Mouse (Mus musculus) midbrain, embryonic 13.5 days (tissue): ENCODE results near the gene Med20. TPM values are rescaled to one million over a fixed set of nuclear protein-coding genes. Genes with fewer than 3 reads are reported as not detected.
"Not testable (repeated sequence)": the region's sequence is repeated elsewhere in the genome, so short reads cannot be mapped to it uniquely, and the experiment has no call there.

Source experiments
- ATAC-seq: fragments of 200-750 bp; cut with Nextera tagmentation; 2 replicates; pipeline ENCODE4 v1.8.0; 2017; ENCODE audit warnings: mild to moderate bottlenecking, moderate TSS enrichment, moderate library complexity
- H3K27ac ChIP-seq: fragments of 300-500 bp; sonication (generic); 2 replicates; pipeline ENCODE4 v1.5.1; 2015; ENCODE audit warnings: inconsistent platforms, mild to moderate bottlenecking, moderate library complexity
- H3K27me3 ChIP-seq: fragments of 300-500 bp; sonication (generic); 2 replicates; pipeline ENCODE4 v1.6.1; 2015; ENCODE audit warnings: mild to moderate bottlenecking, inconsistent platforms
- H3K36me3 ChIP-seq: fragments of 300-500 bp; sonication (generic); 2 replicates; pipeline ENCODE4 v1.6.1; 2015; ENCODE audit warnings: mild to moderate bottlenecking, inconsistent platforms
- H3K4me1 ChIP-seq: fragments of 300-500 bp; sonication (generic); replicated peaks from 2 replicates; pipeline ENCODE4 v1.6.1; 2015; ENCODE audit warnings: inconsistent platforms
- H3K4me2 ChIP-seq: fragments of 300-500 bp; sonication (generic); replicated peaks from 2 replicates; pipeline ENCODE4 v1.6.1; 2015; ENCODE audit warnings: moderate library complexity, mild to moderate bottlenecking, inconsistent platforms
- H3K4me3 ChIP-seq: fragments of 300-500 bp; sonication (generic); replicated peaks from 2 replicates; pipeline ENCODE4 v1.5.1; 2015; ENCODE audit warnings: mild to moderate bottlenecking, inconsistent platforms
- H3K9ac ChIP-seq: fragments of 300-500 bp; sonication (generic); replicated peaks from 2 replicates; pipeline ENCODE4 v1.6.1; 2015; ENCODE audit warnings: mild to moderate bottlenecking, inconsistent platforms
- H3K9me3 ChIP-seq: fragments of 300-500 bp; sonication (generic); 2 replicates; pipeline ENCODE4 v1.6.1; 2016; ENCODE audit warnings: mild to moderate bottlenecking, inconsistent platforms
- WGBS: fragments of 180-500 bp; shearing (Covaris S2); methylation state at CpG from one replicate; pipeline ENCODE4 v1.1.7; 2015; 5-methylcytosine and 5-hydroxymethylcytosine counted together
- polyA plus RNA-seq: library from polyadenylated mRNA; unstranded; fragments of >200 nt; fragmentation: Nextera tagmentation; extraction: Ambion mirVana; gene quantifications from 2 replicates; pipeline ENCODE4 v1.2.1, GENCODE M21; 2015

The Med20 gene
- polyA plus RNA-seq, 1 experiment from 2014 or later, result 44.3 TPM

GRCm38 (mm10) chr17:47616652-47617051, 5.3 kb downstream of the Med20 start:
- Histone ChIP-seq H3K27me3 (no peaks in the 10 kb centered on the region), H3K9ac (no peak overlapping the region), H3K4me1 (peaks cover 13% of the 10 kb centered on the region), H3K36me3 (peaks cover 65% of the 10 kb centered on the region), H3K9me3 (no peaks in the 10 kb centered on the region), H3K4me3 (no peak overlapping the region), H3K27ac (no peak overlapping the region), H3K4me2 (no peak overlapping the region)
- ATAC-seq, result no peak
- 90% methylated on average over 4 of the region's 4 CpGs for WGBS

DNA sequence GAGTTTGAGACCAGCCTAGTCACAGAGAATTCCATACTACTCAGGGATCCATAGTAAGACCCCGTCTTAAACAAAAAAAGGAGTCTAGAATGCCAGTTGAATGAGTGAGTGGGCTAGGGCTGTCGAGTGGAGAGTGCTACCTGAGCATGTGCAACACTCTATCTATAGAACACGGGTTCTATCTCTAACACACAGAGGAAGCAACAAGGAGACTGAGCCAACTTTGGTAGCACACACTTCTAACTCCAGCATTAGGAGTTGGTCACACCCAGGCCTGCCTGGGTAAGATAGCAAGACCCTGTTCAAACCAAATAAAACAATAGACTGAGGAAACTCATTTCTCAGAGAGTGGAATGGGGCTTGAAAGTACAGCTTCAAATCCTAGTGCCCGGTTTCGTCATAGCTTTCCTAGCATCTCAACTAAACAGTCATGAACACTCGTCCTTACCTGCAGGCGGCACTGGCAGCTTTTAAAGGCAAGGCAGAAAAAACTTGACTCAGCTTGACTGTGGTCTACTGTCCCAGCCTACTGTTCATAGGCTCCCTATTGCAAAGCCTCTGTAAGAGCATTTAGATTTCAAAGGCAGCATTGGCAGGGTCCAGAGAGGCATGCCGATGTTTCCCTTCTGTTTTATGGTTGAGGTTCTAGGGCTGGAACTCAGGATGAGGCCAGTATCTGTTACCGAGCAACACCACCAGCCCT, 6.4 kb downstream of the Med20 start:
- H3K9me3 ChIP-seq, result no peaks in the 10 kb centered on the region
- WGBS, result 91% methylated on average over 9 of the region's 9 CpGs
- peaks cover 76% of the 10 kb centered on the region for H3K36me3 ChIP-seq
- H3K4me1 ChIP-seq, result peaks cover 3% of the 10 kb centered on the region
- no peak overlapping the region for H3K27ac ChIP-seq
- H3K27me3 ChIP-seq, result no peaks in the 10 kb centered on the region
- H3K4me2 ChIP-seq, result no peak overlapping the region
- H3K9ac ChIP-seq, result no peak overlapping the region
- H3K4me3 ChIP-seq, result no peak overlapping the region
- no peak for ATAC-seq

DNA sequence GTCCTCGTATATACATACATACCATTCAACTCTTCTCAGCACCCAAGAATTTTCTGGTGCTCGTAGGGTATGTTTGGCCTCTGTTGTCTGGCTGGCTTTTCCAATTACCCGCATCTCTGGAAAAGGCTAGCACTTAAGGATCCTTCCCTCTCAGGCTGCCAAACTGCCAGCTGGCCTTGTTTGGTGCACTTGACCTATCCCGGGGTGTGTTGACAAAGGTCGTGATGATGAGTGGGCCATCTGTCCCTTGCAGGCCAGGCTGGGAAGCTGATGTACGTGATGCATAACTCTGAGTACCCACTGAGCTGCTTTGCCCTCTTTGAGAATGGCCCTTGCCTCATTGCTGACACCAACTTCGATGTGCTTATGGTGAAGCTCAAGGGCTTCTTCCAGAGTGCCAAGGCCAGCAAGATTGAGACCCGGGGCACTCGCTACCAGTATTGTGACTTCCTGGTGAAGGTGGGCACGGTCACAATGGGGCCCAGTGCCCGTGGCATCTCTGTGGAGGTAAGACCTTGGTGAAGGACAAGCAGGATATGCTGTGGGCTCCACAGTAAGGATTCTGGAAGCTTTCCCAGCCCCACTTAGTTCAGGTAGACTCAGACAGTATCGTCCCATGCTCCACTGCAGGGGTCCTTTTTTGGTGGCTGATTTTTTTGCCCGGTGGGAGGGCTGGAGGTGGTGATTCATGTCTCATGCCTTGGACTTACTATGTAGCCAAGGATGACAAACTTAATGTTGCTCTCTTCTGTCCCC, 7.4 kb downstream of the Med20 start:
- WGBS, result 89% methylated on average over 13 of the region's 13 CpGs
- no peaks in the 10 kb centered on the region for H3K27me3 ChIP-seq

GRCm38 (mm10) chr17:47622912-47623554, 11.7 kb downstream of the Med20 start:
- Histone ChIP-seq H3K4me1 (peaks cover 1% of the 10 kb centered on the region), H3K27me3 (no peaks in the 10 kb centered on the region), H3K36me3 (peaks cover 72% of the 10 kb centered on the region), H3K9ac (no peak overlapping the region), H3K4me3 (no peak overlapping the region), H3K4me2 (no peak overlapping the region), H3K9me3 (no peaks in the 10 kb centered on the region), H3K27ac (no peak overlapping the region)
- WGBS, result 92% methylated on average over 14 of the region's 14 CpGs
- ATAC-seq, result no peak

More for the DNA sequence above, 7.4 kb downstream of the Med20 start:
- no peak overlapping the region for H3K4me3 ChIP-seq
- no peaks in the 10 kb centered on the region; the same call in 1 of the 2 replicates for H3K4me1 ChIP-seq
- no peaks in the 10 kb centered on the region for H3K9me3 ChIP-seq
- no peak overlapping the region for H3K27ac ChIP-seq
- no peak for ATAC-seq
- H3K4me2 ChIP-seq, result no peak overlapping the region
- no peak overlapping the region for H3K9ac ChIP-seq
- peaks cover 83% of the 10 kb centered on the region for H3K36me3 ChIP-seq

- 97% methylated on average over 4 of the region's 5 CpGs for WGBS
- not testable (repeated sequence) for H3K27me3 ChIP-seq, H3K4me1 ChIP-seq, H3K9me3 ChIP-seq, H3K9ac ChIP-seq, H3K4me3 ChIP-seq, ATAC-seq, H3K27ac ChIP-seq, H3K4me2 ChIP-seq
- H3K36me3 ChIP-seq, result peaks cover 62% of the 10 kb centered on the region
Observed at GRCm38 (mm10) chr17:47624572-47624971, 13.2 kb downstream of the Med20 start.

DNA sequence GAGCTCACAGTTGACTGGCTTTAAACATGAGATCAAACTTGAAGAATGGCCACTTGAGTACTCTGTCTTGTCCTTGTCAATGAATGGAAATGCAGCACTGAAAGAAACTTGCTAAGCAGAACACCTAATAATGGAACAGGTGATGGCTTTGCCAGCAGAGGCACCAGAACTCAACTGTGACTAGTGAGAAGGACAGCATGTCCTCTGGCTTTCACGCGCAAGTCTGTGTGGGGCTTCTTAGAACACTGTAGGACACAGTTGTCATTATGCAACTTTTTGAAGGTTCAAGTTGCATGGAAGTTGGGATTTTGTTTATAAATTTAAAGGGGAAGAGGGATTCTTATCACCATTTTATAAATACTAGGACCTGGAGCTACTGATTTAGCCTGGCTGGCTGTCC, 13.7 kb downstream of the Med20 start:
- Histone ChIP-seq H3K27ac (no peak overlapping the region), H3K4me1 (peaks cover 9% of the 10 kb centered on the region), H3K27me3 (no peaks in the 10 kb centered on the region), H3K9me3 (no peaks in the 10 kb centered on the region), H3K4me2 (no peak overlapping the region), H3K4me3 (no peak overlapping the region), H3K36me3 (peaks cover 57% of the 10 kb centered on the region), H3K9ac (no peak overlapping the region)
- WGBS, result over 99% methylated on average over 2 of the region's 2 CpGs
- no peak for ATAC-seq

DNA sequence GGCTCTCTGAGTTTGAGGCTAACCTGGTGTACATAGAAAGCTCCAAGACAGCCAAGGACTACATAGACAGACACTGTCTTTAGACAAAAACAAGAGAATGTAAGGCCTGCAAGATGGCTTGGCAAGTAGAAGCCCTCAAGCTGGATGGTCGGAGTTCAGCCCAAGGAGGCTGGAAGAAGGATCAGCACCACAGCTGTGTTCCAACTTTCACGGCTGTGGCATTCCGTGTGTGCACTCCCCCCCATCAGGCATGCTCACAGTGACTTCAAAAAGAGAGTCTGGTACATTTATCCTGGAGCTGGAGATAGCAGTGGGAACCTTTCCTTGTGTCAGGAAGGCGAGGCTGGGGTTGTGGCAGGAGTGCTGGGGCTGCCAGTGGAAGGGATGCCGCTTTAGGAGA, 14.6 kb downstream of the Med20 start:
- Histone ChIP-seq H3K27me3 (no peaks in the 10 kb centered on the region), H3K9ac (no peak overlapping the region), H3K4me3 (no peak overlapping the region), H3K9me3 (no peaks in the 10 kb centered on the region), H3K4me1 (peaks cover 17% of the 10 kb centered on the region), H3K27ac (no peak overlapping the region), H3K36me3 (peaks cover 50% of the 10 kb centered on the region), H3K4me2 (no peak overlapping the region)
- 92% methylated on average over 5 of the region's 5 CpGs for WGBS
- ATAC-seq, result no peak

DNA sequence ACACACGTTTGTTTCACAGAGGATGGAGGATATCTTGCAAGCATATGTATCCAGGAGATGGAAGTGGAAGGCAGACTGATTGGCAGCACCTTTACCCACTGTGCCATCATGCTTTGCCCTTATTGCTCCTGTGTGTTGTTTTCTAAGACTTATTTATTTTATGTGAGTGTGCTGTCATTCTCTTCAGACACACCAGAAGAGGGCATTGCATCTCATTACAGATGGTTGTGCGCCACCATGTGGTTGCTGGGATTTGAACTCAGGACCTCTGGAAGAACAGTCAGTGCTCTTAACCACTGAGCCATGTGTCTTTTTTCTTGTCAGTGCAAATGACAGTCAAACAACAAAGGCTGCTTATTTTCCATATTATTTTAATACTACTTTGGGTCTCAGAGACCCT, 16.4 kb downstream of the Med20 start:
- Histone ChIP-seq H3K9ac (peak overlapping the region; percentile 84; the same call in 1 of the 2 replicates), H3K4me3 (peak overlapping the region; percentile 72), H3K36me3 (peaks cover 32% of the 10 kb centered on the region), H3K27me3 (no peaks in the 10 kb centered on the region), H3K4me2 (peak overlapping the region; percentile 76), H3K4me1 (peaks cover 34% of the 10 kb centered on the region), H3K27ac (no peak overlapping the region), H3K9me3 (no peaks in the 10 kb centered on the region)
- WGBS, result 81% methylated on average over 2 of the region's 2 CpGs
- no peak for ATAC-seq

DNA sequence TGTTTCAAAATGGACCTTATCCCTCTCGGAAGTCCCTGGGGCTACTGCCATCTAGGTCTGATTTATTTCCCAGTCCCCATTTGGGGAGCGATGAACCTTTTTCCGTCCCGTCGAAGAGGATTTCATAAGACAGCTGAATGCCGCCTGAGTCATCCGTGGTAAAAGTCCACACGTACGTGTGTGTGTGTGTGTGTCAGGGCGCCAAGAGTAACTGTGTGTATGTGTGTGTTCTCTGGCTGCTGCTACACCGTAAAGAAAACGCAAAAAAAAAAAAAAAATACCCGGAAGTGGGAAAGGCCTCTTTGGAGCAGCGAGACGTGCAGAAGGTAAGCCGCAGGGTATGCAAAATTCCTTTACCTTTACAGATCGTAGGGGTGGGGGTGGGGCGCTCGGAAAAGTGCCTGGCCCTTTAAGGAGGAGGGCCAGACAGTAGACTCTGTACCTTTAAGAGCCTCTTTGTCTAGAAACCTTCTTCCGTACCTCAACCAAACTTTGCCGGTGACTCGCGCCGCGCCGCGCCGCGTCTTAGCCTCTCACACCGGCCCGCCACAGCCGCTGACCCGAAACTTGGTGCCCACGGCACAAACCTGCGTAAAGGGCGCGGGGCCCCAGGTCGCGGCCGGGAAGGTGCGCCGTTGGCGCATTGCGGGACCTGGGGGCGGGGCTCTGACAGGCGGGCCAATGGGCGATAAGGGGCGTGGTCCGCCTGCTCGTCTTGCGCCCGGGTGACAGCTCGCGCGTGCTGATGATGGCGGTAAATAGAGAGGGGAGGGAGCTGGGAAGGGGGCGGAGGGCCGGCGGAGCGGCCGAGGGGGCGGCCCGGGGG, 17.7 kb downstream of the Med20 start:
- H3K4me2 ChIP-seq, result peak overlapping the region; percentile 76
- peak; percentile 92 for ATAC-seq
- peak overlapping the region; percentile 97 for H3K27ac ChIP-seq
- H3K27me3 ChIP-seq, result no peaks in the 10 kb centered on the region
- H3K36me3 ChIP-seq, result peaks cover 20% of the 10 kb centered on the region
- H3K9me3 ChIP-seq, result no peaks in the 10 kb centered on the region
- under 1% methylated on average over 56 of the region's 63 CpGs for WGBS
- peak overlapping the region; percentile 72 for H3K4me3 ChIP-seq
- peaks cover 41% of the 10 kb centered on the region for H3K4me1 ChIP-seq
- H3K9ac ChIP-seq, result peak overlapping the region; percentile 84

DNA sequence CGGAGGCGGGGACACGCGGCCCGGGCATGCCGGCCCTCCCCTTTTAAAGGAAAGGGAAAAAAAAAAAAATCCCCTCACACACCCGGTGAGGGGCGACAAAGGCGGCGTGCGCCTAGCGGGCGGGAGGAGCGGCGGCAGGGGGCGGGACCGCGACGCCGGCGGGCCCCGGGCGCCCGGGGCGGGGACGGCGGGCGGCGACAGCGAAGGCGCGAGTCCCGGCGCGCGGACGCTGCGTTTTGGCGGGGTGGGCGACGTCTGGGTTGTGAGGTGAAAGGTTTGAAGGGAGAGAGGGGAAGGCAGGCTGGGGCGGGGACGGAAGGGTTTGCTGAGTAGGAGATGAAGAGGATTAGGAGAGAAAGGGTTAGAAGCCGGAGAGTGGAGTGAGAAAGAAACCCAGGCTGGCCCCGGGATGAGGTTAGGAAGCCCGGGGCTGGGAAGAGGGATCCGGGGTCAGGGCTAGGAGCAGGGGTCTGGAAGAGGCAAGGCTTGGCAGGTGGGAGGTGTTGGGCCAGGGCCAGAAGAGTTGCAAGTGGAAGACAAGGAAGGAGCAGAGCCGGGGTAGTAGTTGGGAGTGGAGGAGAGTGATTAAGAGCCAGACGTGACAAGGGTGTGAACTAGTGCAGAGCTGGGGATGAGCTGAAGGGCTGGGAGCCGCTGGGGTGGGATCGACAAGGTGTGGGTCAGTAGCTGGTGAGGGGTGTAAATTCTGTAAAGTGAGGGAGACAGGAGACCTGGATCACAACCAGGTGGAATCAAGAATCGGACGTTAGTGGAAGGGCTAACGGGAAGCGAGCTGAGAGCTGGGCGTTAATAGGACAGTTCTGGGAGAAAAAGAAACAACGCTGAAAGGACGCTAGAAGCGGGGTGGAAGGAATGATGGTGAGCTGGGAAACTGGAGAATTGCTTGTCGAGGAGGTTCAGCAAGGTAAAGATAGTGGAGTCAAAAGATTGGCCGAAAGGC, 18.6 kb downstream of the Med20 start:
- peak overlapping the region; percentile 76 for H3K4me2 ChIP-seq
- WGBS, result 1% methylated on average over 61 of the region's 61 CpGs
- H3K36me3 ChIP-seq, result peaks cover 10% of the 10 kb centered on the region
- H3K9me3 ChIP-seq, result no peaks in the 10 kb centered on the region
- H3K9ac ChIP-seq, result peak overlapping the region; percentile 84
- peaks cover 45% of the 10 kb centered on the region for H3K4me1 ChIP-seq
- H3K27ac ChIP-seq, result peak overlapping the region; percentile 97
- no peaks in the 10 kb centered on the region for H3K27me3 ChIP-seq
- peak overlapping the region; percentile 72 for H3K4me3 ChIP-seq
- peak; percentile 71 for ATAC-seq

GRCm38 (mm10) chr17:47630678-47631065, 19.3 kb downstream of the Med20 start, which contains the start of gene Usp49:
Gene Usp49, plus strand, starts transcription at chr17:47630690.
- Histone ChIP-seq H3K4me2 (peak within 1 kb of the TSS; percentile 76), H3K4me3 (peak within 1 kb of the TSS; percentile 72), H3K9me3 (no peaks in the 10 kb centered on the region), H3K27me3 (no peaks in the 10 kb centered on the region), H3K27ac (peak within 1 kb of the TSS; percentile 97), H3K36me3 (peaks cover 10% of the 10 kb centered on the region), H3K9ac (peak within 1 kb of the TSS; percentile 84), H3K4me1 (peaks cover 45% of the 10 kb centered on the region)
- no peak for ATAC-seq
- 2% methylated on average over 3 of the region's 3 CpGs for WGBS
